Mouse (Mus musculus) C2C12 (cell line): ENCODE data around the gene Sept3. TPM values are rescaled to one million over a fixed set of nuclear protein-coding genes. Genes with fewer than 3 reads are reported as not detected.
A peak's percentile ranks its signal among the peaks of the same experiment; 100 is the strongest.

Experiments used
- H3K27me3 ChIP-seq: one replicate; pipeline ENCODE4 v1.6.1; 2011; ENCODE audit not compliant: control insufficient read depth, insufficient read depth, insufficient read length
- H3K36me3 ChIP-seq: one replicate; pipeline ENCODE4 v1.6.1; 2011; ENCODE audit not compliant: control insufficient read depth, insufficient read depth
- H3K4me3 ChIP-seq: one replicate; pipeline ENCODE4 v1.5.1; 2011; ENCODE audit warnings: mild to moderate bottlenecking, control low read depth; ENCODE audit not compliant: poor library complexity, insufficient read depth, severe bottlenecking
- H3K79me2 ChIP-seq: one replicate; pipeline ENCODE4 v1.6.1; 2011; ENCODE audit not compliant: control insufficient read depth, insufficient read depth
- H3K79me3 ChIP-seq: one replicate; pipeline ENCODE4 v1.6.1; 2011; ENCODE audit warnings: low read depth, control low read depth
- H3ac ChIP-seq: one replicate; pipeline ENCODE3; 2011; ENCODE audit warnings: low read depth; ENCODE audit not compliant: control insufficient read depth, insufficient read length
- CEBPB ChIP-seq: IDR thresholded peaks from one replicate; pipeline ENCODE4 v1.6.1; 2011; ENCODE audit warnings: low read depth, mild to moderate bottlenecking, control low read depth, moderate library complexity
- CTCF ChIP-seq: IDR thresholded peaks from one replicate; pipeline ENCODE4 v1.5.1; 2011; ENCODE audit not compliant: control insufficient read depth, insufficient read depth, insufficient read length
- FOSL1 ChIP-seq: IDR thresholded peaks from one replicate; pipeline ENCODE4 v1.8.0; 2011; ENCODE audit warnings: mild to moderate bottlenecking, low read length; ENCODE audit not compliant: poor library complexity, insufficient read depth, severe bottlenecking
- MAX ChIP-seq: IDR thresholded peaks from one replicate; pipeline ENCODE4 v1.6.1; 2011; ENCODE audit warnings: mild to moderate bottlenecking, control low read depth
- MYOD1 ChIP-seq: IDR thresholded peaks from one replicate; pipeline ENCODE4 v1.6.1; 2011; ENCODE audit warnings: low read depth; ENCODE audit not compliant: control insufficient read depth, insufficient read length
- MYOG ChIP-seq: IDR thresholded peaks from one replicate; pipeline ENCODE4 v1.6.1; 2011; ENCODE audit not compliant: control insufficient read depth, insufficient read length; ENCODE audit errors: extremely low read depth
- USF1 ChIP-seq: IDR thresholded peaks from one replicate; pipeline ENCODE4 v1.6.1; 2011; ENCODE audit warnings: low read depth, mild to moderate bottlenecking, control low read depth, moderate library complexity
- polyA plus RNA-seq: library from polyadenylated mRNA; unstranded; fragments of >200 nt; fragmentation: generic; extraction: Trizol; gene quantifications from one replicate; pipeline ENCODE4 v1.2.1, GENCODE M21; 2012; ENCODE audit warnings: missing spikeins

Sept3 gene
- polyA plus RNA-seq, 1 experiment, result 0.06 TPM

DNA sequence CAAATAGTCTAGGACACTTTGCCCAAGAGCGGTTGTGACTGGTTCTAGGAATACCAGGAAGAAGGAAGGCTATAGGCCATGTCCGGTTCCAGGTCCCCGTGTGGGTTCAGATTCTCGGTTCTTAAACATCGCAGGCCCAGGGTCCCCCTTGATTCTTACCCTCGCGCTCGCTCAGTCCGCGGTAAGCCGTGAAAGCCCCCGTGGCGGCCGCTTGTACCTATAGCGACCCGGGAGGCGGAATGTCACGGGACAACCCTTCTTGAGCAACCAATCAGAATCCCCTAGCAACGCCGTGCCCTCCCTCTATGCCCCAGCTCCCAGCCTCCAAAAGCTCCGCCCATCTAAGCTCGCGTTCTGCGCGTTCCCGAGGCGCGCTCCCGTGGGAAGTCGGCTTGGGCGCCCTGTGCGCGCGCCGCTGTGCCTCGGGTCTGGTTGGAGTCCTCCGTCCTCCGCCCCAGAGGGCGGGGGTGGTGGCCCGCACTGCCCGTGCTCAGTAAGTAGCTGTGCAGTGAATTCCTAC, 64.0 kb downstream of the Sept3 start, which contains the start of the genes Naga, Pheta2 and Smdt1:
Gene Naga, minus strand, starts transcription at position 333 of the 520 bp plus-strand sequence.
Gene Pheta2, plus strand, starts transcription at position 350 of the 520 bp plus-strand sequence.
Gene Smdt1, plus strand, starts transcription at position 367 of the 520 bp plus-strand sequence.
- TF ChIP-seq MYOG (no peak), MYOD1 (no peak), MAX (no peak), FOSL1 (no peak)
- peaks cover 15% of the 10 kb centered on the region for H3K36me3 ChIP-seq
- peaks cover 10% of the 10 kb centered on the region for H3K79me2 ChIP-seq
- peak within 1 kb of the TSS; percentile 66 for H3K4me3 ChIP-seq
- no peaks in the 10 kb centered on the region for H3K79me3 ChIP-seq
- no peaks in the 10 kb centered on the region for H3K27me3 ChIP-seq
- H3ac ChIP-seq, result peak within 1 kb of the TSS; percentile 50

DNA sequence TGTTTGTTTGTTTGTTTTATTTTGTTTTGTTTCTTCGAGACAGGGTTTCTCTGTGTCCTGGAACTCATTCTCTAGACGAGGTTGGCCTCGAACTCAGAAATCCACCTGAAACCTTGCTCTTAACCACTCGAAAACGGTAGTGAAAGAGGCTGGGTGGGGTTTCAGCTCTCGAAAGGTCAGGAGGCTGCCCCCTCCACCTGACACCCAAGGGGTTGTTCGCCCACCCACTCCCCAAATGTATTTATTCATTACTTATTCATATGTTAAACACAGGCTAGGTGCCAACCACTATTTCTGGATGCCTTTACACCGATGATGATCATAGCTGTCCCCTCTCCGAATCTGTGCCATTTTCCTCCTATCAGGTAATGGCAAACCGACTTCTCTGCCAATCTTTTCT, 64.5 kb downstream of the Sept3 start:
- TF ChIP-seq FOSL1 (no peak), CEBPB (no peak), CTCF (no peak), MAX (no peak), USF1 (no peak), MYOD1 (no peak), MYOG (no peak)
- Histone ChIP-seq H3K36me3 (peaks cover 14% of the 10 kb centered on the region), H3K79me3 (no peaks in the 10 kb centered on the region), H3K79me2 (peaks cover 10% of the 10 kb centered on the region), H3ac (no peak overlapping the region), H3K4me3 (no peak overlapping the region), H3K27me3 (no peaks in the 10 kb centered on the region)

DNA sequence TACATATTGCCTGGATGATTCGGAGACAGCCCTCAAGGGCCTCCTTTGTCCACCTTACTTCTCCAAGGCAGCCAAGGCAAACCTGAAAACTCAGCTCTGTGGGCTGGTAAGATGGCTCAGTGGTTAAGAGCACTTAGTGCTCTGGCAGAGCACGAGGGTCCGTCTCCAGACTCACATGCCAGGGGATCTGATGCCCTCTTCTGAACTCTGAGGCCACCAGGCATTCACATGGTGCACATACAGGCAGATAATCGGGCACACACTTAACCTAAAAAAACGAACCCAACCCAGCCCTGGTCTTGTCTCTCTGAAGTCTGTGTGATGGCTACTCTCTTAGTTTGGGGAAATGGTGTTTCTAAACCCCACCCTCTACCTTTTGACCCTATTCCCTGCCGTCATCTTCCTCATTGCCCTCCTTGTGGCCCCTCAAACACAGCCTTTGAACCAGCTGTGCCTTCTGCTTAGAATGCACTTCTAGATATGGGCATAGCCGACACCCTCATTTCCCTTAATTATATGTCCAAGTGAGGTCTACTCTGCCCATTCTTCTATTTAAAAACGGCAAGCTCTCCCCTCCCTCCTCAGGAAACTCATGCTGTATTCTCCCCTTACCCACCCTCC, 65.1 kb downstream of the Sept3 start:
- Histone ChIP-seq H3ac (no peak overlapping the region), H3K79me3 (no peaks in the 10 kb centered on the region), H3K27me3 (no peaks in the 10 kb centered on the region), H3K79me2 (peaks cover 10% of the 10 kb centered on the region), H3K36me3 (peaks cover 9% of the 10 kb centered on the region), H3K4me3 (no peak overlapping the region)
- TF ChIP-seq MAX, result no peak
- TF ChIP-seq CTCF, result no peak
- no peak for TF ChIP-seq USF1
- TF ChIP-seq CEBPB, result no peak

DNA sequence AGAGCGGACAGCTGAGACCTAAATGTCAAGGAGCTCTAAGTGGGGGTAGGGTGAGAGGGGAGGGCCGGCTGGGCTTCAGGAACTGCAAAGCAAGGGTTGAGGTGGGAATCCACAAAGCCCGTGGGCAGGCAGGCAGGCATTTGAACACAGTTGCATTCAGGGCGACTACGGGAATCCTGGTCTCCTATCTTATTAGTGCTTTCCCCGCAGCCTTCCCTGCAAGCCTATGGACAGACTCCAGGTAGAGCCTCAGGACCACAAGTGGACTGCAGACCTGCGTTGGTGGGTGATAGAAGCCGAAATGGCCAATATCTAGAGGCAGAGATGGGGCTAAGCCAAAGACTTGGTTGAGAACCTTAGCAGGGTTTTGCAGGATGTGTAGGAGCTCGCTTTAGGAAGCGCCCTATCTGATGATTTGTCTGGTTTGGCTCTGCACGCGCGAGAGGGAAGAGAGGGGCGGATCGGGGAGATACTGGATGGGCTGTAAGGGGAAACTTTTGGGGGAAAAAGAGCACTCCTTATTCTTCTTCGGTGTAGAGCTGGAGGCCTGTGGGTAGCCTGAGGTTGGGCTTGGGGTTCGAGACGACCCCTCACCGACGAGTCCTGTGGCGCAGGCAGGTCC, 65.8 kb downstream of the Sept3 start:
- Histone ChIP-seq H3ac (no peak overlapping the region), H3K36me3 (peaks cover 2% of the 10 kb centered on the region), H3K27me3 (no peaks in the 10 kb centered on the region), H3K4me3 (no peak overlapping the region), H3K79me2 (peaks cover 10% of the 10 kb centered on the region), H3K79me3 (no peaks in the 10 kb centered on the region)
- TF ChIP-seq CTCF (no peak), FOSL1 (no peak), CEBPB (no peak), MYOG (no peak), MAX (no peak), USF1 (no peak), MYOD1 (no peak)

DNA sequence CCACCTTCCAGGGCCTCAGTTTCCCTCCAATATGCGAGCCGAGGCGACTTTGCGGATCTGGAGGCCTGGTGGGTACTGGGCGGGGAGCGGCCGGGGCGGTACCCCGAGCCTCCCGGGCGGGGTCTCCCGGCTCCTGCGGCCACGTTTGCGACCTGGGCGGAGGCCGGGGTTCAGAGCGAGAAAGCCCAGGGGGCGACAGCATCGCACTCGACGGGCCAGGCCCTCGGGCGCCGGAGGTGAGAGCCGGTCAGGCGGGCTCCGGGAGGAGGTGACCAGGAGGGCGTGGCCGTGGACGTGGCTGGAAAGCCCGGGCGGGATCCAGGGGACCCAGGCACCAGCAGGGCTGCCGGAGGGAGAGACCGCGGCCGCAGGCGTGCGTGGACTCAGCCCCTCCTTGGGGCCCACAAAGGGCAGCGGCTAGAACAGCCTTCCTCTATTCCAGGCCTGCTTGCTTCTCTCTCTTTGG, 66.4 kb downstream of the Sept3 start:
- TF ChIP-seq FOSL1, result no peak
- no peak for TF ChIP-seq CEBPB
- no peak for TF ChIP-seq MYOG
- no peak overlapping the region for H3ac ChIP-seq
- H3K79me2 ChIP-seq, result peaks cover 10% of the 10 kb centered on the region
- H3K27me3 ChIP-seq, result no peaks in the 10 kb centered on the region
- H3K36me3 ChIP-seq, result no peaks in the 10 kb centered on the region
- H3K4me3 ChIP-seq, result no peak overlapping the region
- H3K79me3 ChIP-seq, result no peaks in the 10 kb centered on the region
